Mouse (Mus musculus): Measurements from ENCODE around the gene Olfr1150-ps1. TPM values are rescaled to one million over a fixed set of nuclear protein-coding genes. Genes with fewer than 3 reads are reported as not detected.

Olfr1150-ps1 gene
- not detected for total RNA-seq (2021)
- long read RNA-seq, experiment 1 = 0 reads
- long read RNA-seq, experiment 2 = 0 reads

DNA sequence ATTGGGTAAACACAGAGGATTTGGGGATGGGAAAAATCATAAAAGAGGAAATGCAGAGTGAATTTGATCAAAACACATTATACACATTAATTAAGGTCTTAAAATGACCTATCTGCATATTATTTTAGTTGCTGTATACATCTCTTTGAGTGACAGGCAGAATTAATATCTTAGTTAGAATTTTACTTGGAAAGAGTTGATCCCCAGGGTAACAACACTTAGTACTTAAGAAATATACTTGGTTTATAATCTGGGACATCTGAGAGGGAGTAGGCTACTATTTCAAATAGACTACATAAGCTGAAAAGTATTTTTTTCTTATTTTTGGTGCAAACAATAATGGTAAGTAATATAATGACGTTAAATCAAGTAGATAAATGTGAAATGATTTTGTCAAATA is at the start of gene Olfr1150-ps1:
Olfr1150-ps1 (plus strand) TSS at position 301 of the 400 bp plus-strand sequence.
- intact Hi-C loops (cut with DNase I) = no loop called here
- no peak for DNase-seq

DNA sequence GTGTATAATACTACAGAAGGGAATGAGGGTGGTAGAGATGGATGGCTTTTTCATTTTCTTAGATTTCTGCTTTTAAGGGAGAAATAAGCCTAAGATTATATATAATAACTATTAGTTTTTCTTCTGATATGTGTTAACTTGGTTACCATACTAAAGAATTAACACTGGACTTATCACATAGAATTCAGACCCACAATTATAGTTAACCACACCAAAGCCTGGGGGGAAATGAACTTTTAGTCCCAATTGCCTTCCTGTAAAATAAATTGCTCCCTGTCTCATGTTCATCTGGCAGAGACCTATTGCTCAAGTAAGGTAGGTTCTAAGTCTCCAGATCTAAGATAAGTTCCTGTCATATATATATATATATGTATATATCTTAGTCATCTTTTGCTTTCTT is 43.5 kb upstream of the Olfr1150-ps1 start, which contains the start of gene Olfr1143:
Olfr1143 (plus strand) TSS at position 301 of the 400 bp plus-strand sequence.
- intact Hi-C loops (cut with DNase I) = no loop called here
- DNase-seq = no peak

DNA sequence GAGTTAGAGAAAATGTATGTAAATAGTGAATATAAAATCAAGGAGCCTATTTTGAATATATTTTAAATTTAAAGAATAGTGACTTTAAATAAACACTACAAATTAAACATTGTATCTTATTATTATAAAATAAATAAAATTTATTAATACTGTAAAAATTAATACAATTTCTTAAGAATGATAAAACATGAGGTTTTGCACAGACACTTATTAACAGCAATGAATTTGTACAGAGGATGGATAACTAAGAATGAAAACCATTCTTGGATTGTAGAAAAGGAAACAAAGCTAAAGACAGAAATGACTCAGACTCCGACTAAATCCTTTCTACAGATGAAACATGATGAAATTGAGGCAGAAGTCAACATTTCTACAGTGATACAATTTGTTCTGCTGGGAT is 34.3 kb upstream of the Olfr1150-ps1 start, which contains the start of gene Olfr1145:
Olfr1145 (plus strand) TSS at position 301 of the 400 bp plus-strand sequence.
- intact Hi-C loops (cut with DNase I) = no loop called here
- DNase-seq = no peak

DNA sequence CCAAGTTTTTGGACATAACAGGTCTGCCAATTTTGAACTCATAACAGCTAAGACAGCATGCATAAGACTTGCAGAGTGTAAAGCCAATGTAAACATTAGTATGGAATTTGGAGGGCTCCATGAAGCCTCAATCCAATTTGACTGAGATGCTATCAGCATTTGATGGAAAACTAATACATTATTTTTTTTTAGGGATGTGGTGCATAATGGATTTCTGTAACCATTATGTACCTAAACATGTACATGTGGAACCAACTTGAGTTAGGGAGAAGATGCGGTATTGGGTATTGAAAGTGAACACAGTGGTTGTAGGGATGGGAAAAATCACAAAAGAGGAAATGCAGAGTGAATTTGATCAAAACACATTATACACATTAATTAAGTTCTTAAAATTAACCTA is 13.6 kb upstream of the Olfr1150-ps1 start, which contains the start of gene Olfr1148:
Olfr1148 (plus strand) TSS at position 301 of the 400 bp plus-strand sequence.
- no peak for DNase-seq
- intact Hi-C loops (cut with DNase I) = no loop called here

DNA sequence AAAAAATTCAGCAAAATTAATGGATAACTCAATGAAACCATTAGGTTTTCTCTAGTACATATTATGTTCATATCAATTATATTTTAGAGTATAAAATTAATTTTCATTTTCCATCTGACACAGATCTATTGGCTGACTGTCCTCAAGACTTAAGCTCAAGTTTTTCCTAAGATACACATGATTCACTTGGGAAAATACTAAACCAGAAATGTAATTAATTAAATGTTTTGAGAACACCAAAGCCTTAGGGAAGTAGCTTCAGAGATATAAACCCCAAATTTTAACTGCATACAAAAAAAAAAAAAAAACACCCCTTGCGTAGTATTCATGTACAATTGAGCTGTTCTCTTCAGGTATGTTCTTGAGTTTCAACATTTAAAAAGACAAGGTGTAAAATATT is 11.8 kb downstream of the Olfr1150-ps1 start, which contains the start of gene Olfr1151:
Olfr1151 (plus strand) TSS at position 301 of the 400 bp plus-strand sequence.
- intact Hi-C loops (cut with DNase I) = no loop called here
- DNase-seq = no peak

DNA sequence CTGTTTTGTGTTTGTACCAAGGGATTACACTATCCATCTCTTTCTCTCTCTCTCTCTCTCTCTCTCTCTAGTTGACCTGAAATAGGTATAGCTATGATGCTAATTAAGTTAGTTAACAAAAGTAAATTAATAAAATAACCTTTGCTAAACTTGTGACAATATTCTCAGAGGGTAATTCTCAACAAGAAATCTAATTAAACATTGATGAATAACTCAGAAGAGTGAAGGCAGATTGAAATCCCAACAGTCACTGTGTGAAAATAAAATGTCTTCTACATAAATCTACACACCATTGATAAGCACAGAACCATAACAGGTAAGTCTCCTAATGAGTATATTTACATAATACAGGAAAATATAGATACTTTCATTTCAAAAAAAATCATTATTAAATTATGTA is 22.4 kb downstream of the Olfr1150-ps1 start, which contains the start of gene Olfr1152:
Olfr1152 (plus strand) TSS at position 301 of the 400 bp plus-strand sequence.
- intact Hi-C loops (cut with DNase I) = no loop called here
- no peak for DNase-seq

DNA sequence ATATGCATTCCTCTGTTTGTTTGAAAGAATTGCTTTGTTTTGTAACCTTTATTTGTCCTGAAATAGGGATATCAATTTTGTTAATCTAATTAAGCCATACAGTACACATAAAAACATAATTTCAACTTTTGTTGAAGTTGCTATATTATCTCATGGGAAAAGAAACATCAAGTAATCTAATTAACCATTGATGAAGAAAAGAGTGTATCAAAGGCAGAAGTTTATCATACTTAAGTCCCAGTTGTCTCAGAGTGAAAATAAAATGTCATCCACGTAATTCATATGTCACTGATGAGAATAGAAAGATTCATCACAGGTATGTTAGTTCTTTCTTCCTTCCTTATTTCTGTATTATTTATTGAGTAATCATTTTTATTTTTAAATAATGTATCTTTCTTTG is 50.9 kb downstream of the Olfr1150-ps1 start, which contains the start of gene Olfr1153:
Olfr1153 (plus strand) TSS at position 301 of the 400 bp plus-strand sequence.
- no peak for DNase-seq
- intact Hi-C loops (cut with DNase I) = no loop called here

Other genes with a start within 250 kb of the Olfr1150-ps1 start
- gene Olfr1130, start 237.8 kb upstream of the Olfr1150-ps1 start, total RNA-seq (2021) = not detected
- not detected for gene Olfr1131, start 216.9 kb upstream of the Olfr1150-ps1 start, total RNA-seq (2021)
- not detected for gene Olfr1132, start 206.5 kb upstream of the Olfr1150-ps1 start, total RNA-seq (2021)
- gene Olfr1133, start 196.6 kb upstream of the Olfr1150-ps1 start, total RNA-seq (2021) = not detected
- gene Olfr1134, start 185.5 kb upstream of the Olfr1150-ps1 start, total RNA-seq (2021) = not detected
- not detected for gene Olfr1135, start 170.3 kb upstream of the Olfr1150-ps1 start, total RNA-seq (2021)
- not detected for gene Olfr1136, start 150.0 kb upstream of the Olfr1150-ps1 start, total RNA-seq (2021)
- not detected for gene Olfr1137, start 130.8 kb upstream of the Olfr1150-ps1 start, total RNA-seq (2021)
- not detected for gene Olfr1138, start 104.0 kb upstream of the Olfr1150-ps1 start, total RNA-seq (2021)
- not detected for gene Olfr1140, start 100.2 kb upstream of the Olfr1150-ps1 start, total RNA-seq (2021)
- not detected for gene Olfr1141, start 90.0 kb upstream of the Olfr1150-ps1 start, total RNA-seq (2021)
- not detected for gene Olfr152, start 64.5 kb upstream of the Olfr1150-ps1 start, total RNA-seq (2021)
- not detected for gene Olfr1143, start 43.4 kb upstream of the Olfr1150-ps1 start, total RNA-seq (2021)
- not detected for gene Olfr1145, start 34.2 kb upstream of the Olfr1150-ps1 start, total RNA-seq (2021)
- gene Olfr1148, start 13.5 kb upstream of the Olfr1150-ps1 start, total RNA-seq (2021) = not detected
- gene Olfr1151, start 11.9 kb downstream of the Olfr1150-ps1 start, total RNA-seq (2021) = not detected
- gene Olfr1152, start 22.5 kb downstream of the Olfr1150-ps1 start, total RNA-seq (2021) = not detected
- not detected for gene Olfr1153, start 51.0 kb downstream of the Olfr1150-ps1 start, total RNA-seq (2021)
- not detected for gene Olfr1154, start 61.2 kb downstream of the Olfr1150-ps1 start, total RNA-seq (2021)
- gene Olfr1155, start 101.1 kb downstream of the Olfr1150-ps1 start, total RNA-seq (2021) = not detected
- not detected for gene Olfr1156, start 109.1 kb downstream of the Olfr1150-ps1 start, total RNA-seq (2021)
- not detected for gene Olfr1157, start 124.3 kb downstream of the Olfr1150-ps1 start, total RNA-seq (2021)
- not detected for gene Olfr74, start 130.7 kb downstream of the Olfr1150-ps1 start, total RNA-seq (2021)
- not detected for gene Olfr1158, start 146.1 kb downstream of the Olfr1150-ps1 start, total RNA-seq (2021)
- not detected for gene Olfr1160, start 164.3 kb downstream of the Olfr1150-ps1 start, total RNA-seq (2021)
- gene Olfr1161, start 178.8 kb downstream of the Olfr1150-ps1 start, total RNA-seq (2021) = not detected
- not detected for gene Olfr73, start 193.7 kb downstream of the Olfr1150-ps1 start, total RNA-seq (2021)
- gene Olfr1162, start 207.1 kb downstream of the Olfr1150-ps1 start, total RNA-seq (2021) = not detected
- gene Olfr1163, start 227.8 kb downstream of the Olfr1150-ps1 start, total RNA-seq (2021) = not detected
- gene Olfr1164, start 250.0 kb downstream of the Olfr1150-ps1 start, total RNA-seq (2021) = not detected